Mouse (Mus musculus) cerebellum, adult 11-12 months (tissue): ENCODE measurements around the gene Sec62.
"Not testable (repeated sequence)": the region's sequence is repeated elsewhere in the genome, so short reads cannot be mapped to it uniquely, and the experiment has no call there.

Source experiments
- DNase-seq: peaks from one replicate; pipeline ENCODE4 v3.0.0; 2022

The Sec62 gene

GRCm38 (mm10) chr3:30833254-30833653 is 40.6 kb downstream of the Sec62 start:
- no peak for DNase-seq

- DNase-seq: no peak
Observed at GRCm38 (mm10) chr3:30845755-30846154, 53.1 kb downstream of the Sec62 start.

GRCm38 (mm10) chr3:30847413-30847812 is 54.7 kb downstream of the Sec62 start:
- DNase-seq: no peak

- DNase-seq: no peak
Observed at GRCm38 (mm10) chr3:30851422-30851821, 58.7 kb downstream of the Sec62 start.

- DNase-seq: no peak
Observed at GRCm38 (mm10) chr3:30853596-30853995, 60.9 kb downstream of the Sec62 start.

GRCm38 (mm10) chr3:30855604-30856458 is 63.2 kb downstream of the Sec62 start, which contains the start of gene Gpr160:
Gene Gpr160, plus strand, starts transcription at chr3:30855950.
- DNase-seq: peak; percentile 25

GRCm38 (mm10) chr3:30859599-30859998 is 66.9 kb downstream of the Sec62 start:
- DNase-seq: not testable (repeated sequence)

GRCm38 (mm10) chr3:30860705-30861104 is 68.0 kb downstream of the Sec62 start:
- no peak for DNase-seq

- no peak for DNase-seq
Observed at GRCm38 (mm10) chr3:30863712-30864435, 71.2 kb downstream of the Sec62 start.

- no peak for DNase-seq
Observed at GRCm38 (mm10) chr3:30864640-30865039, 72.0 kb downstream of the Sec62 start.

GRCm38 (mm10) chr3:30868176-30868575 is 75.5 kb downstream of the Sec62 start:
- DNase-seq: no peak

- DNase-seq: no peak
Observed at GRCm38 (mm10) chr3:30868625-30869024, 76.0 kb downstream of the Sec62 start.

- no peak for DNase-seq
Observed at GRCm38 (mm10) chr3:30869995-30870394, 77.3 kb downstream of the Sec62 start.
